Mouse (Mus musculus) embryonic facial prominence, embryonic 10.5 days (tissue): ENCODE measurements at regions not wholly inside any gene's neighbourhood (a gene's known extent, or its start where the extent isn't known, plus 50 kb on each side); places are given as distances from the start of the nearest gene placed in this dataset.

ENCODE experiments used
- DNase-seq: peaks from one replicate; pipeline ENCODE4 v3.0.0-alpha.2; 2017; ENCODE audit warnings: low spot score
- H3K27ac ChIP-seq: fragments of 300-500 bp; sonication (generic); replicated peaks from 2 replicates; pipeline ENCODE4 v1.5.1; 2016; ENCODE audit warnings: mild to moderate bottlenecking
- H3K27me3 ChIP-seq: fragments of 300-500 bp; sonication (generic); replicated peaks from 2 replicates; pipeline ENCODE4 v1.6.1; 2016; ENCODE audit warnings: low read depth, mild to moderate bottlenecking; ENCODE audit not compliant: poor library complexity, severe bottlenecking
- H3K36me3 ChIP-seq: fragments of 300-500 bp; sonication (generic); replicated peaks from 2 replicates; pipeline ENCODE4 v1.6.1; 2016; ENCODE audit warnings: mild to moderate bottlenecking, moderate library complexity
- H3K4me1 ChIP-seq: fragments of 300-500 bp; sonication (generic); 2 replicates; pipeline ENCODE4 v1.6.1; 2016
- H3K4me3 ChIP-seq: fragments of 300-500 bp; sonication (generic); 2 replicates; pipeline ENCODE4 v1.5.1; 2016; ENCODE audit warnings: mild to moderate bottlenecking, moderate library complexity
- H3K9me3 ChIP-seq: fragments of 300-500 bp; sonication (generic); 2 replicates; pipeline ENCODE4 v1.6.1; 2016; ENCODE audit warnings: mild to moderate bottlenecking
- WGBS: fragments of 180-500 bp; shearing (Covaris S2); methylation state at CpG from one replicate; pipeline ENCODE4 v1.1.7; 2016; 5-methylcytosine and 5-hydroxymethylcytosine counted together

DNA sequence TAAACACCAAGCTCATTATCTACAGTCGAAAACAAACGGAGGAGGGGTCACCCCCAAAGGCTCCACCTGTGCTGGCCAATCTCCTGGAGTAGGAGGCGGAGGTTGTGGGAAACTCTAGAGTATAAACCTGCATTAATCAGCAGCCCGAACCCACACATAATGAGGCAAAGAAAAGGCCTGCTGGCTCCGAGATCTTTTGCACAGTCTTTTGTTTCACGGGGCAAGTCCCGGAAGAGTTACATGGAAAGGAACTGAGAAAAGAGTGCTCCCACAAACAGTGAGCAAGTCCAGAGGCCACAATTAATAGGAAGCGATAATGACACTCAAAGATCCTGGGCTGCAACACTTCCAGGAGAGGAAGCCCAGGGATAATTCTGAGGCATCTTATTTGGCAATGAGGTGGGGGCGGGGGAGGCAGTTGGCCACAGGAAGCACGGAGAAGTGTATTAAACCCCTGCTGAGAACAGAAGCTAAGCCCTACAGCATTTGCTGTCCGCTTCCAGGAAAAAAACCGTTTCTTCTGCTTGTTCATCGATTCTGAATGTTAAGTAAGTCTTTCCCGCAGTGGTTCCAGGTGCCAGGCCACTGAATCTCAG lies 59.1 kb upstream of the Mamdc2 start:
- WGBS = 13% methylated on average over 14 of the region's 14 CpGs
- no peaks in the 10 kb centered on the region for H3K9me3 ChIP-seq
- no peaks in the 10 kb centered on the region for H3K36me3 ChIP-seq

More for the DNA sequence above, 59.1 kb upstream of the Mamdc2 start:
- Histone ChIP-seq H3K27ac (peak overlapping the region; percentile 55), H3K27me3 (no peaks in the 10 kb centered on the region), H3K4me1 (peaks cover 11% of the 10 kb centered on the region), H3K4me3 (peak overlapping the region; percentile 23; the same call in 1 of the 2 replicates)
- peak; percentile 23 for DNase-seq
